Mouse (Mus musculus): ENCODE results near the gene Col16a1. TPM values are rescaled to one million over a fixed set of nuclear protein-coding genes. Genes with fewer than 3 reads are reported as not detected.

Gene Col16a1
- 2.3 and 2.4 TPM in 2 replicates for polyA plus RNA-seq (2016; fragmentation: Nextera tagmentation; extraction: Ambion mirVana)

GRCm38 (mm10) chr4:130047331-130048202 lies at the start of gene Col16a1:
Gene Col16a1, plus strand, starts transcription at chr4:130047840.
- no peaks in the 10 kb centered on the region for H3K36me3 ChIP-seq (replicated peaks)
- H3K9me3 ChIP-seq = no peaks in the 10 kb centered on the region
- H3K4me1 ChIP-seq = peaks cover 48% of the 10 kb centered on the region
- peak within 1 kb of the TSS; percentile 88 for H3K27ac ChIP-seq
- WGBS = under 1% methylated on average over 46 of the region's 46 CpGs
- DNase-seq (ENCODE audit: extremely low spot score, low spot score) = peak; percentile 74
- peak within 1 kb of the TSS; percentile 57 for H3K4me3 ChIP-seq
- H3K27me3 ChIP-seq (ENCODE audit: poor library complexity, severe bottlenecking) = peaks cover 67% of the 10 kb centered on the region

DNA sequence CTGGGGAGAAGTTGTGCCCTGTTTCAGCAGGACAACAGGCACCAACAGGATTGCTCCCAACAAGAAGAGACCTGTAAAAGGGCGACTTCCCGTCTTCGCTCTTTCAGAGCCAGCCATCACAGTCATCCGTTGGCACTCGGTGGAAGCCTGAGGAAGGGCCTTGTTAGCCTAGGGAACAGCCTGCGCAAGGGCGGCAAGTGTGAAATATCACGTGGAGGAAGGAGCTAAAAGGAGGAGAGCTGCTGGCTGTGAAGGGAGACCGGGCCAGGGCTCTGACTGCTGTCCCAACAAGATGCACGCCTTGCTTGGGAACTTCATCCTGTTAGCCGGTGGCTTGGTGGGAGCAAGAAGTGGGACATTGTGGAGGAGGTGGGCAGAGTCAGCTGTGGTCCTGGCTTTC lies 49.5 kb upstream of the Col16a1 start:
- no peak overlapping the region for H3K4me3 ChIP-seq
- no peaks in the 10 kb centered on the region for H3K9me3 ChIP-seq
- DNase-seq (ENCODE audit: extremely low spot score, low spot score) = no peak
- H3K36me3 ChIP-seq (replicated peaks) = peaks cover 3% of the 10 kb centered on the region; the same call in 1 of the 2 replicates
- no peak overlapping the region for H3K27ac ChIP-seq
- peaks cover 37% of the 10 kb centered on the region for H3K27me3 ChIP-seq (ENCODE audit: poor library complexity, severe bottlenecking)
- H3K4me1 ChIP-seq = peaks cover 18% of the 10 kb centered on the region
- WGBS = 77% methylated on average over 11 of the region's 11 CpGs

DNA sequence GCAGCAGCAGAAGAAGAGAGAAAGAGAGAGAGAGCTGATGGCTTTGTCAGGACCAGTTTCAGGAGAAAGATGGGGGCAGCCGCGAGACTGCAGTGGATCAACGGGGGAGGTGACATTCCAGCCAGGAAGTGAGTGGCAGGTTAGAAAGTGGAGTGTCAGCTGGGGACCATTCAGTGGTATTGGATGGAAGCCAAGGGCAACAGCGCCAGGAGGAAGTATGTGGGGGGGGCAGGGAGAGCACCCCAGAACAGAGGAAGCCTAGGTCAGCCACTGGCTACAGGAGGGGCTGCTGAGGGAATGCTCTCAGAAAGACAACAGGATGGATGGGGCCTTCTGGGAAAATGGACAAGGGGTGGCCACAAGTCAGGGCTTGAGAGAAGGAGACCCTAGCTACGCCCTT lies 45.9 kb upstream of the Col16a1 start:
- peak overlapping the region; percentile 35 for H3K27ac ChIP-seq
- no peaks in the 10 kb centered on the region for H3K9me3 ChIP-seq
- no peak for DNase-seq (ENCODE audit: extremely low spot score, low spot score)
- peaks cover 51% of the 10 kb centered on the region for H3K27me3 ChIP-seq (ENCODE audit: poor library complexity, severe bottlenecking)
- H3K4me1 ChIP-seq = peaks cover 28% of the 10 kb centered on the region
- 65% methylated on average over 5 of the region's 5 CpGs for WGBS
- no peak overlapping the region for H3K4me3 ChIP-seq
- H3K36me3 ChIP-seq (replicated peaks) = no peaks in the 10 kb centered on the region

GRCm38 (mm10) chr4:130002157-130002556 lies 45.5 kb upstream of the Col16a1 start:
- DNase-seq (ENCODE audit: extremely low spot score, low spot score) = no peak
- Histone ChIP-seq H3K9me3 (no peaks in the 10 kb centered on the region), H3K4me3 (no peak overlapping the region), H3K27ac (peak overlapping the region; percentile 35; the same call in 1 of the 2 replicates), H3K27me3 (ENCODE audit: poor library complexity, severe bottlenecking) (peaks cover 55% of the 10 kb centered on the region), H3K4me1 (peaks cover 32% of the 10 kb centered on the region), H3K36me3 (replicated peaks) (no peaks in the 10 kb centered on the region)
- WGBS = 88% methylated on average over 10 of the region's 10 CpGs

- no peaks in the 10 kb centered on the region for H3K9me3 ChIP-seq
- peaks cover 3% of the 10 kb centered on the region; the same call in 1 of the 2 replicates for H3K36me3 ChIP-seq (replicated peaks)
- H3K27me3 ChIP-seq (ENCODE audit: poor library complexity, severe bottlenecking) = peaks cover 71% of the 10 kb centered on the region
- no peak overlapping the region for H3K27ac ChIP-seq
- H3K4me1 ChIP-seq = peaks cover 30% of the 10 kb centered on the region
- DNase-seq (ENCODE audit: extremely low spot score, low spot score) = no peak
- H3K4me3 ChIP-seq = no peak overlapping the region
- WGBS = 57% methylated on average over 9 of the region's 9 CpGs
These were observed 42.0 kb upstream of the Col16a1 start for GRCm38 (mm10) chr4:130005593-130005992.

GRCm38 (mm10) chr4:130006533-130006932 lies 41.1 kb upstream of the Col16a1 start:
- Histone ChIP-seq H3K27ac (peak overlapping the region; percentile 74), H3K9me3 (no peaks in the 10 kb centered on the region), H3K4me3 (peak overlapping the region; percentile 51), H3K27me3 (ENCODE audit: poor library complexity, severe bottlenecking) (peaks cover 71% of the 10 kb centered on the region), H3K36me3 (replicated peaks) (peaks cover 5% of the 10 kb centered on the region; the same call in 1 of the 2 replicates), H3K4me1 (peaks cover 27% of the 10 kb centered on the region)
- WGBS = 18% methylated on average over 25 of the region's 25 CpGs
- peak; percentile 57 for DNase-seq (ENCODE audit: extremely low spot score, low spot score)

GRCm38 (mm10) chr4:130009043-130009442 lies 38.6 kb upstream of the Col16a1 start:
- no peak overlapping the region for H3K4me3 ChIP-seq
- WGBS = 81% methylated on average over 14 of the region's 14 CpGs

GRCm38 (mm10) chr4:130010723-130011122 lies 36.9 kb upstream of the Col16a1 start:
- Histone ChIP-seq H3K36me3 (replicated peaks) (peaks cover 6% of the 10 kb centered on the region; the same call in 1 of the 2 replicates), H3K27ac (no peak overlapping the region), H3K27me3 (ENCODE audit: poor library complexity, severe bottlenecking) (peaks cover 81% of the 10 kb centered on the region), H3K9me3 (no peaks in the 10 kb centered on the region), H3K4me1 (peaks cover 46% of the 10 kb centered on the region), H3K4me3 (no peak overlapping the region)
- 92% methylated on average over 4 of the region's 4 CpGs for WGBS
- no peak for DNase-seq (ENCODE audit: extremely low spot score, low spot score)

More at GRCm38 (mm10) chr4:130009043-130009442, 38.6 kb upstream of the Col16a1 start:
- peaks cover 6% of the 10 kb centered on the region; the same call in 1 of the 2 replicates for H3K36me3 ChIP-seq (replicated peaks)
- H3K27ac ChIP-seq = no peak overlapping the region
- peaks cover 83% of the 10 kb centered on the region for H3K27me3 ChIP-seq (ENCODE audit: poor library complexity, severe bottlenecking)
- no peaks in the 10 kb centered on the region for H3K9me3 ChIP-seq
- DNase-seq (ENCODE audit: extremely low spot score, low spot score) = no peak
- H3K4me1 ChIP-seq = peaks cover 29% of the 10 kb centered on the region

- Histone ChIP-seq H3K36me3 (replicated peaks) (peaks cover 6% of the 10 kb centered on the region; the same call in 1 of the 2 replicates), H3K4me3 (no peak overlapping the region), H3K27ac (no peak overlapping the region), H3K27me3 (ENCODE audit: poor library complexity, severe bottlenecking) (peaks cover 81% of the 10 kb centered on the region), H3K4me1 (peaks cover 43% of the 10 kb centered on the region), H3K9me3 (no peaks in the 10 kb centered on the region)
- WGBS = 88% methylated on average over 6 of the region's 6 CpGs
- DNase-seq (ENCODE audit: extremely low spot score, low spot score) = no peak
These were observed 35.4 kb upstream of the Col16a1 start for GRCm38 (mm10) chr4:130012234-130012633.

- Histone ChIP-seq H3K4me3 (no peak overlapping the region), H3K27ac (no peak overlapping the region), H3K9me3 (no peaks in the 10 kb centered on the region), H3K4me1 (peaks cover 43% of the 10 kb centered on the region), H3K27me3 (ENCODE audit: poor library complexity, severe bottlenecking) (peaks cover 78% of the 10 kb centered on the region), H3K36me3 (replicated peaks) (peaks cover 6% of the 10 kb centered on the region; the same call in 1 of the 2 replicates)
- DNase-seq (ENCODE audit: extremely low spot score, low spot score) = no peak
- WGBS = 74% methylated on average over 10 of the region's 10 CpGs
These were observed 34.5 kb upstream of the Col16a1 start for GRCm38 (mm10) chr4:130013111-130013510.

- H3K9me3 ChIP-seq = no peaks in the 10 kb centered on the region
- DNase-seq (ENCODE audit: extremely low spot score, low spot score) = no peak
- H3K27ac ChIP-seq = no peak overlapping the region
- H3K4me3 ChIP-seq = no peak overlapping the region
- peaks cover 65% of the 10 kb centered on the region for H3K27me3 ChIP-seq (ENCODE audit: poor library complexity, severe bottlenecking)
- H3K4me1 ChIP-seq = peaks cover 38% of the 10 kb centered on the region
- peaks cover 3% of the 10 kb centered on the region; the same call in 1 of the 2 replicates for H3K36me3 ChIP-seq (replicated peaks)
- 75% methylated on average over 4 of the region's 4 CpGs for WGBS
These were observed 31.6 kb upstream of the Col16a1 start for GRCm38 (mm10) chr4:130016010-130016409.

GRCm38 (mm10) chr4:130017036-130017674 lies 30.5 kb upstream of the Col16a1 start:
- peaks cover 41% of the 10 kb centered on the region for H3K4me1 ChIP-seq
- H3K27me3 ChIP-seq (ENCODE audit: poor library complexity, severe bottlenecking) = peaks cover 62% of the 10 kb centered on the region
- 75% methylated on average over 18 of the region's 18 CpGs for WGBS
- H3K9me3 ChIP-seq = no peaks in the 10 kb centered on the region
- no peaks in the 10 kb centered on the region for H3K36me3 ChIP-seq (replicated peaks)
- no peak overlapping the region for H3K27ac ChIP-seq
- no peak for DNase-seq (ENCODE audit: extremely low spot score, low spot score)
- no peak overlapping the region for H3K4me3 ChIP-seq
